Mouse (Mus musculus): ENCODE results near the gene Slc16a14.
A peak's percentile ranks its signal among the peaks of the same experiment; 100 is the strongest.
"Not testable (repeated sequence)": the region's sequence is repeated elsewhere in the genome, so short reads cannot be mapped to it uniquely, and the experiment has no call there.

Slc16a14 gene

GRCm38 (mm10) chr1:84934503-84935333, at the start of gene Slc16a14:
TSS of gene Slc16a14 (minus strand) at chr1:84935134.
- no peak for DNase-seq (ENCODE audit: extremely low spot score, low read depth, low spot score)

DNA sequence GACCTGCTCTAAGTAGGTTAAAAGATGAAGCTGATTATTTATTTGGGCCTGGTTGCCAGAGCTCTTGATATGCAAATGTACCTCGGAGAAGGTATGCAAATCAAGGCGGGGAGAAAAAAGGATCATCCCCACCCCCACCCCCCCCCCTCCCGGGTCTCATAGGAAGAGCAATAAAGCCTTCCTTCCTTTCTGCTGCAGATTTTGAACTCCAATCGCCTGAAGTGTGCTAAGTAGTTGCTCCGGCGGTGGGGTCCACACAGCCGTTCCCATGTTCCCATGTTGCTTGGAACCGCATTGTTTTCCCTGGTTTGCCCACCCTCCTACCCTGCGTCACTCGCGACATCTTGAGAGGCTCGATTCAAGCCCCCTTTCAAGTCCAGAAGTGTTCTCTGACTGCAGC, 26.8 kb upstream of the Slc16a14 start:
- not testable (repeated sequence) for DNase-seq (ENCODE audit: extremely low spot score, low read depth, low spot score)

DNA sequence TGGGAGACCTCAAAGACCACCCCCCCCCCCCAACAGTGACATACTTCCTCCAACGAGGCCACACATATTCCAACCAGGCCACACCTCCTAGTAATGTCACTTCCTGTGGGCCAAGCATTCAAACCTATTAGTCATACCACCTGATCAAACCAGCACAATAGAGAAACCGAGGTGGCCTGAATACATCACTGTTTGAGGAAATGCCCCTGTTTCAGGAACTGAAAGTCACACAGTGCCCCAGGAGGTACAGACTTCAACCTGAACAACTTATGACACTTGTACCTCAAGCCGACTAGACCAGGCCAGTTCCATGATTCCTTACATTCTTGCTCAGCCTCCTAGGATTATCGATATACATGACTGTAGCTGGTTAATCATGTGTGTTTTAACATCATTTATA, 22.8 kb upstream of the Slc16a14 start:
- not testable (repeated sequence) for DNase-seq (ENCODE audit: extremely low spot score, low read depth, low spot score)

GRCm38 (mm10) chr1:84956771-84957170, 21.8 kb upstream of the Slc16a14 start:
- DNase-seq (ENCODE audit: extremely low spot score, low read depth, low spot score): not testable (repeated sequence)

GRCm38 (mm10) chr1:84952456-84953181, 17.7 kb upstream of the Slc16a14 start:
- DNase-seq (ENCODE audit: extremely low spot score, low read depth, low spot score): no peak

GRCm38 (mm10) chr1:84951566-84951965, 16.6 kb upstream of the Slc16a14 start:
- DNase-seq (ENCODE audit: extremely low spot score, low read depth, low spot score): no peak

GRCm38 (mm10) chr1:84947390-84947789, 12.5 kb upstream of the Slc16a14 start:
- no peak for DNase-seq (ENCODE audit: extremely low spot score, low read depth, low spot score)

GRCm38 (mm10) chr1:84945950-84946349, 11.0 kb upstream of the Slc16a14 start:
- DNase-seq (ENCODE audit: extremely low spot score, low read depth, low spot score): no peak

DNA sequence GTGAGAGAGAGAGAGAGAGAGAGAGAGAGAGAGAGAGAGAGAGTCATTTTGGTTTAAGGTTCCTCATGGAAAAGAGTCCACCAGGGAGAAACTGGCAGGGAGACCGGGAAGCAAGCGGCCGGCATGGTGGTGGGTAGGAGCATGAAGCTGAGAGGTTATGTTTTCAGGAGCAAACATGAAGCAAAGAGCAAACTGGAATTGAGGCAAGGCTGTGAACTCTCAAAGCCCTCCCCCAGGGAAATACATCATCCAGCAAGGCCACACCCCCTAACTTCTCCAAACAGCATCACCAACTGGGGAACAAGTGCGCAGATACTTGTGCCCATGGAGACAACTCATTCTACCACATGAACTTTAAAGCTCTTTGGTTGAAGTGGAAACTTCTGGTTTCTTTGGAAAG, 8.6 kb upstream of the Slc16a14 start:
- no peak for DNase-seq (ENCODE audit: extremely low spot score, low read depth, low spot score)

DNA sequence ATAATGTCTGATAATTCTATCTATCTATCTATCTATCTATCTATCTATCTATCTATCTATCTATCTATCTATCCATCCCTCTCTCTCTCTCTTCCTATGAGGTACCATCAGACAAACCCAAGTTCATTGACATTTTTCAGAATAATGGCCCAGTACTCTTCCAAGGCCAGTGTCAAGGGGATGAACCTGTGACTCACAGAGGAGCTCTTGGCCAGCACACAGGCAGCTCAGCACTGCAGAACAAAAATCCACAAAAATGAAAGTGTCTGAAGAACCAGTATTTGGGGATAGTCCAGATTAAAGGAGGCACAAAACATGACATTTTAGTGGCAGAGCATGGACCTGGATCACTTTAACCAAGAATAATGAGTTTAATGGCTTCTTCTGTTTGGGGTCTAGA, 7.7 kb upstream of the Slc16a14 start:
- DNase-seq (ENCODE audit: extremely low spot score, low read depth, low spot score): no peak

DNA sequence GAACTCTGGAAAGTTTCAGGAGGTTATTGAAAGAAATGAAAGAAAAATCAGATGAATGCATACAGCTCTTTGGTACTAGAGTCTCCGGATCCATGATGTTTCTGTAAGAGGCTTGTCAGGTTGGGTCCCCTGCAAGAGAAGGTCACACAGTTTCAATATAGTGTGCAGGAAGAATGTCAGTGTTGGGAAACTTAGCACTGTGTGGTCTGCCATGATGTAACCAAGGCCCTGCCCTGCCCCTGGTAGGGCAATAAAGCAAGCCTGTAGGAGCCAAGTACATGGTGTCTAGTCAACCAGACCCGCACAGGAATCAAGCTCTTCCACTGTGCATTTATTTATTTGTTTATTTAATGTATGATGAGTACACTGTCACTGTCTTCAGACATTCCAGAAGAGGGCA, 5.4 kb upstream of the Slc16a14 start:
- DNase-seq (ENCODE audit: extremely low spot score, low read depth, low spot score): no peak

DNA sequence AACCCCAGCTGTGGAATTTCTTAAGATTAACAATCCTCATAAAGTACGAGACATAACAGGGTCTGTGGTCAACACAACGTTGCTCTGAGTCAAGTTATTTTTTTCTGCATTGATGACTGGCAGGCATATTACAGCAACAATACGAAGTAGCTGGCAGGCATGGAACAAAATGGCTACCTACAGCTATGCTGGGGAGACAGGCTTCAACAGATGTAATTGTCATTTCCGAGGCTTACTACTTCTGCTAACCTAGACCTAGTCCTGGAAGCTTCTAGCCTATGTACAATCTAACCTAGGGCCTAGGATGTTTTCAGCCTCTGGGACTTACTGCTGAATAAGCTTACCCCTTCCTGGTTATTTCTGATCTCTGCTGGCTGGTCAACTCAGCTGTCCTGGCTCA, 4.5 kb upstream of the Slc16a14 start:
- no peak for DNase-seq (ENCODE audit: extremely low spot score, low read depth, low spot score)

DNA sequence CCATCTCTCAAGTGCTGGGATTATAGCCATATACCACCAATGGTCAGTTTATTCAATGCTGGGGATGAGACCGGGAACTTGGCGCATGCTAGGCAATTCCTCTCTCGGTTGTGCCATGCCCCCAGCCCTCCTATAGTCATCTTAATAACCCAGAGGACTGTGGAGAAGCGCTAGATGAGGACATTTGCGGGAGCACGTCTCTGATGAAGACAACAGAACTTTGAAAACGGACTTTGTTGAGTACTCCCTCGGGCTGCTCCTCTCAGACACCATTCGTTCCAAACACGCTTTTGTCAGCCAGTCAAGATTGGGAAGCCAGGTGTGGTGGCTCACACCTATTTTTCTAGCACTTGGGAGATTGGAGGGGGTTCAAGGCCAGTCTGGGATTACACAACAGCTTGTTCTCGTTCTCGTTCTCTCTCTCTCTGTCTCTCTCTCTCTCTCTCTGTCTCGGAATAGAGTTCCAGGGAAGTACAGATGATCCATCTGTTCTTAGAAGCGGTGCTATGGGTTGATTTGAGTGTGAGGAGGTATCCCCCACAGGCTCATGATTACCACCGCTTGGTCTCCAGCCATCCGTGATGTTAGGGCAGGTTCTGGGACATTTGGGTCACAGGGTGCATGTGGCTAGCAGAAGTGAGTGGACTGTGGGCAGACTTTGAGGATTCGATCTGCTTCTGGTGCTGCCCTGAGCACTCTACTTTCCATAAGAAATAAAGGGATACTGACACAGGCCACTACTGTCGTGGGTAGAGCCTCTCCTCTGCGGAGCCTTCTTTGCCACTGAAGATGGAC, 2.0 kb upstream of the Slc16a14 start:
- no peak for DNase-seq (ENCODE audit: extremely low spot score, low read depth, low spot score)

DNA sequence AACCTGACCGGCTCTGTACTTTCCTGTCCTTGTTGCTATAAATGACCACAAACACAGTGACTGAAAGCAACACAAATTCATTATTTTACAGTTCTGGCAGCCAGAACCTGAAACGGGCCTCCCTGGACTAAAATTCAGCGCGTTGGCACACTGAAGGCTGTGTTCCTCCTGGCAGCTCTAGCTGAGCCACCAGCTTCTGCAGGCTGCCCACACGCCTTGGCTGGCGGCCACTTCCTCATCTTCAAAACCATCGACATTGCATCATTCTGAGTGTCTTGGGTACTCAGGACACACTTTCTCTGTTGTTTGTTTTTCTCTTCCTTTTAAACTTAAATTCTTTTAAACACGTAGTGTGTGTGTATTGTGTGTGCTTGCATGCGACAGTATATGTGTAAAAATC, 734 bp upstream of the Slc16a14 start:
- DNase-seq (ENCODE audit: extremely low spot score, low read depth, low spot score): no peak

- peak; percentile 39 for DNase-seq (ENCODE audit: extremely low spot score, low read depth, low spot score)
Measured at GRCm38 (mm10) chr1:84934151-84934502, 807 bp downstream of the Slc16a14 start.

GRCm38 (mm10) chr1:84933472-84934150, 1.3 kb downstream of the Slc16a14 start:
- peak; percentile 52 for DNase-seq (ENCODE audit: extremely low spot score, low read depth, low spot score)

DNA sequence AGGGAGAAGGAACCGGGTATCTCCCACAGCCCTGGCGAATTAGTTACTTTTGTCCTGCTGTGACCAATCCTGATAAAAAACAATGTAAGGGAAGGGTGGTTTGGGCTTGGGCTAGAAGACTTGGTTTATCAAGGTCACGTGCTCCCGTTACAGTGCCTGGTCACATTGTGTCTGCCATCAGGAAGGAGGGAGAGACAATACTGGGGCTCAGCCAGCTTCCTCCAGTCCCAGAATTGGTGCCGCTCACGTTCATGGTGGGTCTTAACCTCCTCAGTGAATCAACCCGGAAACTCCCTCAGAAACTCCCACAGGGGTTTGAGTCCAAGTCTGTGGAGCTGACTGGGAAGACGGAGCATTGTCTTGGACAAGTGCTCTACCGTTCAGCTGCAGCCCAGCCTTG, 9.3 kb downstream of the Slc16a14 start:
- no peak for DNase-seq (ENCODE audit: extremely low spot score, low read depth, low spot score)

DNA sequence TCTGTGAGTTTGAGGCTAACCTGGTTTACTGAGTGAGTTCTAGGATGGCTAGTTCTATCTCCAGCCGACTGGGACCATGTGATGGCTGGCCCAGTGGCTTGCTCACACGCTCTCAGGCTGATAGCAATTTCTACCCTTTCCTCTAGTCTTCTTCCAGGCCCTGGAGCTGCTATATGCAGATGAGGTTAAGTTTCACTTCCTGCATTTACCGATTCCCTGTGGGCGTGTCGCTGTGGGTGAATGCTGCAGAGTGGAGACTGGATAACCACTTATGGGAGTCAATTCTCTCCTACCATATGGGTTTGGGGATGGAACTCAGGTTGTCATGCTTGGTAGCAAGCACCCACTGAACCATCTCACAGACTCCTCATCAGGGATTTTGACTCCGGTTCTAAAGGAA, 10.8 kb downstream of the Slc16a14 start:
- no peak for DNase-seq (ENCODE audit: extremely low spot score, low read depth, low spot score)

DNA sequence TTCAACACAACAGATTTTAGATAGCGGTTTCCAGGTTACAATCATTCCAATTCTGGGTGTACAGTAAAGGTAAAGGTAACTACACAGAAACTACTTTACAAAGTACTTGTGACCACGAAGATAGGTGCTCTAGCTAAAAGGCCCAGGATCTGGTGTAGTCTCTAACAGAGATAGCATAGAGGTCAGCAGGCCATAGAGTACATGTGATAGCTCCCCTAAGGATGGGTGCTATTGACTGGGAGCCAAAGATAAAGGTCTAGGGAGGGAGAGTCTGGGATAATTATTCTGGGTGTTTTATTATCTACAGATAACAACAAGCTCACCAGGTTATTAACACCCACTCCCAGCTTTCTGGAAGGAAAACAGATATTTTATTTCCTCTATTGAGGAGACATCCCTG, 11.5 kb downstream of the Slc16a14 start:
- DNase-seq (ENCODE audit: extremely low spot score, low read depth, low spot score): no peak

DNA sequence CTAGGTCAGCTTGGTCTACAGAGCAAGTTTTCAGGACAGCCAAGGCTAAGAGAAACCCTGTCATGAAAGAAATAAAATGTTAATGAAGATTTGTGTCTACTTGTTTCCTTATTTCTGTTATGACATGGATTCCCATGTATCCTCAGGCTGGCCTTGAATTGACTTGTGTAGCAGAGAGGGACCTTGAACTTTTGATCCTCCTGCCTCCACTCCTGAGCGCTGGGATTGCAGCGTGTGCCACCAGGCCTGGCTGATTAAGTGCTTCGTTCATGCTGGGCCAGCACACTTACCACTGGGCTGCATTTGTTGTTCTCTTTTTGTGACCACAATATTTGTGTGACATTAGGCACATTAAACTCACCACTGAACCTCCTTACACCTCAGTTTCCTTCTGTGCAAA, 16.1 kb downstream of the Slc16a14 start:
- DNase-seq (ENCODE audit: extremely low spot score, low read depth, low spot score): no peak

GRCm38 (mm10) chr1:84915010-84915409, 19.9 kb downstream of the Slc16a14 start:
- DNase-seq (ENCODE audit: extremely low spot score, low read depth, low spot score): no peak
